Mouse (Mus musculus) spleen, adult 18-20 months (tissue): ENCODE data around the gene Gm26620.

Source experiments
- DNase-seq, 2 experiments: peaks; one replicate each; pipeline ENCODE4 v3.0.0; 2022; ENCODE audit warnings: mixed read lengths in 2 of 2

The Gm26620 gene

DNA sequence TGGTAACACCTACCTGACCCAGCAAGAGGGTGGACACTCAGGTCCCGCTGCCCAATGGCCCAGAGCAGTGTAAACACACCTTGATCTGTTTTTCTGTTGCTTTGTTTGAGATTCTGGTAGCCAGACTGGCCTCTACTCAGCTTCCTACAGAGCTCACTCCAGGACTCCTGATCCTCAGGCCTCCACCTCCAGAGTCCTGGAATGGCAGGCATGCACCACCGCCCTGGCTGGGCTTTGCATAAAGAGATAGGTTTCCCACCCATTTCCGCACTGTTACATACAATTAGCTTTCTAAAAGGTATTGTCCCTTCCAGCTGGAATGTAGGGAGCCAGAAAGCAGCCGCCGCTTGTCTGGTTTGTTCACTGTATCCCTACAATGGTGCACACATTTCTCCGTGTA, 13.5 kb upstream of the Gm26620 start:
- DNase-seq = no peak

DNA sequence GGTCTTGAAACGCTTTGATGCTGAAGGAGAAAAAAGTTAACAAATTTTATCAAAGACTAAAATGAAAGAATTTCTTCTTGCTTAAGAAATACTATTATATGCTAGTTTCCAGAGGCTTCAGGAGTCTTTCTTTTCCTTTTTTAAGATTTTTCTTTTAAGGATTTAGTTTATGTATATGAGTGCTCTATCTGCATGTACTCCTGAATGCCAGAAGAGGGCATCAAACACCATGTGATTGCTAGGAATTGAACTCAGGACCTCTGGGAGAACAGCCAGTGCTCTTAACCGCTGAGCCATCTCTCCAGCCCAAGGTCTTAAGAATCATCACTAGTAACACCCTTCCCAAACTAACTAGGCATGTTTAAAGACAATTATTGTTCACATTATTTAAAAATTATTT, 12.9 kb upstream of the Gm26620 start:
- no peak for DNase-seq

DNA sequence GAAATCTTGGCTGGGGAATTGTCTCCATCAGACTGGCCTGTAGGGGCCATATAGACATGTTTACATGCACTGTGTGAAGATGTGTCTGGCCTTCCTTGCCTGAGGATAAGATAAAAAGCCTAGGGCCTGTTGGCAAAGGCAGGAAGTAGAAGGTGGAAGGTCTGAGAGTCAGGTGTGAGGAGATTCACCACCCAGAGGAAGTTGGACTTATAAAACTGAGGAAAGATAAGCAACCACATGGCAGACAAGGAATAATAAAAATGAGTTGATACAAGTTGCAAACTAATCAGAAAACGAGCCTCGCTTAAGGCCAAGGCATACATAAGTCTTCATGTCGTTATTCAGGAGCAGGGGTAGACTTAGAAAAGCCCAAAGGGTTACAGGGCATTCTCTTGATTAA, 9.2 kb upstream of the Gm26620 start:
- no peak for DNase-seq

DNA sequence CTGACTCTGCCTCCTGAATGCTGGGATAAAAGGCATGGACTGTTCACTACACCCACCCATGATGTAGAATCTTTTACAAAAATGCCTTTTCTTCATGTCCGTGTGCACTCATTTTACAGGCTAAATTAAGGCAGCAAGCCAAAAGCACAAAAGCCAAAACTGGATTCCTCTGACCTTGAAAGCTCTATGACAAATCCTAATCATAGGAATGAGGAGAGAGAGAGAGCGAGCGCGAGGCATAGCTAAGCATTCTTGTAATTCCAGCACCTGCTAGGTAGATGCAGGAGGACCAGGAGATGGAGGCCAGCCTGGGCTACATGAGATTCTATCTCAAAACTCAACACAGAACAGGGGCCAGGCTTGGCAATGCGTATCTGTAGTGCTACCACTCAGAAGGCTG, 8.0 kb upstream of the Gm26620 start:
- DNase-seq = no peak

DNA sequence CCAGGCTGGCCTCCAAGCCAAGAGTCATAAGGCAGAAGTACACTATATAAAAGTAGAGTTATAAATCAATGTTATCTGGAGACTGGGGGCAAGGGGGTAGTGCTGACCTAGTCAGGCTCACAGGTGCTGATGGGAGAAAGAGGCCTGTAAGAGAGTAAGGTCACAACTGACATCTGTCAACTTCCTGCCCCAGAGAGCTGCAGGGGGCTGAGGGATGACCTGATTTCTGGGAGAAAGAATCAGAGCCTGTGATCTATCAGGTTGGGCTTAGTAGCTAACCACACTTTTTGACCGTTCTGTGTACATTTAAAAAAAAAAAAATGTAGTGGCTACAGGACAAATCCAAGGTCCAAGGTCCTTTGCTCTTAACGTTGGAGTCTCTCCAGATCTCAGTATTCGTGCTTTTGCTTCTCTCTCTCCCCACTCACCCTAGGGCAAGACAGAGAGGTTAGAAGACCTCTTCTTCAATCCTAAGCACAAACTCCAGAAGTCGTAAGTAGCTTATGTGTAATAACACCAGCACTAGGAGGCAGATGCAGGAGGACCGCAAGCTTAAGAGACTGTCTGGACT, 1.9 kb upstream of the Gm26620 start:
- DNase-seq = no peak

DNA sequence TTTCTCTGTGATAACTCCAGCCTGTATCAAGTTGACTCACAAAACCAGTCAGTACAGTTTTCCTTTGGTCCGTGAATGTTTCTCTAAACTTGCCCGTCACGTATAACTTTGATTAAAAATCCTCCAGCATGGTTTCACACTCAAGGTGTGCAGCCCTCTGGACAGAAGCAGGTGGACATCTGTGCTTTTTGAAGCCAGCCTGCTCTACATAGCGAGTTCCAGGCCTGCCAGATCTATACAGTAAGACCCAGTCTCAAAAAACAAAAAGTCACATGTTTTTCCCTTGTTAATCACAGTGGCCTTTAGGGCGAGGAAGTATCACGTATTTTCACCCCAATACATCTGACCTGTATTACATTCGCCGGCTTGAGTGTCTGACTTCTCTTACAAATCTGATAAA, 475 bp upstream of the Gm26620 start:
- DNase-seq = no peak

DNA sequence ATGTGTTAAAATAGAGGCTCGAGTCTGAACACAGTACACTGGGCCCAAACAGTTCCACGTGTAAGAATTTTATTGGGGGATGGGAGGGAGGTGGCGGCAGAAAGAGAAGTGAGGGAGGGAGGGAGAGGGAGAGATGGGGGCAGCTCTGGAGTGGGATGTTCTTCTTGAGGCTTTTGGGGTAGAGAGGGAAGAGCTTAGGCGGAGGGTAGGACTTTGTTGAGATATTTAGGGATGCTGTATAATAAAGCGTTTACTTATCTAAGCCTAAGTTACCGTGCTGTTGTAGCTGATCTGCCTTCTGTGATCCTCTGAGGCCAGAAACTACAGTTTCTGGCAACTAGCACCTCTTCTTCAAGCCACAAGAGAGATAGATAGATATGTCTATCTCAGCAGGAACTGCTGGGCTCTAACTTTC, 1.2 kb downstream of the Gm26620 start:
- DNase-seq = no peak

DNA sequence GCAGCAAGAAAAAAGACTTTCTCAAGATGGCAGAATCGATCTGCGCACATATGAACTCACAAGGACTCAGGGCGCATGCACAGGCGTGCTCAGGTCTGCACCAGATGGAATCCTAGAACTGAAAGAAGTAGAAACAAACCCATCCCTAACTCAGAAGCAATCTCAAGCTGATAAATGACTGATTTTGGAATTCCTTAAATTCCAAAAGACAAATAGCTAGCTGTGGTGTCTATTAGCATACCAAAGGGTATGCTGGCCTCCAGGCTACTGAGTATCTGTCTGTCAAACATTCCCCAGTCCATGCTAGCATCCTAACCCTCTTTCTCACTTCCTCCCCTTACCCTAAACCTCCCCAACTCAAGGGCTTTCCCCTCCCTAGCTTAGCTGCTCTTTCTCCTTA, 4.4 kb downstream of the Gm26620 start:
- DNase-seq = no peak

DNA sequence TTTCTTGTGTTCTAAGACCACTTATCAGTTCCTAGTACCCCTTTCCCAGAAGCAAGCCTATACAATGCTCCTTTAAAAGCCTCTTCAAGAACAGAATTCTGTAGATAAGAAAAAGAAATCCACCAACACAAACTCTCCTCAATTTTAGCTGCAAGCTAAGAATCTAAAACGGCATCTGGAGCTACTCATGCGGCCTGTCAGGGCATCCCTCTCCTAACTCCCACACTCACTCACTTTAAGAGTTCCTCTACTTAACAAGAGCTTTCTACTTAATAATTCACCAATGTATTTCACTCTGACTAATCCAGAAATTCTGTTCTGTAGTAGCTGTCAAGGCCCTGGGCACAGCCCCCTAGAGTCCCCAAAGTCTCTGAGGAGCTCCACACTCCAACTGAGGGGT, 6.8 kb downstream of the Gm26620 start:
- no peak for DNase-seq

DNA sequence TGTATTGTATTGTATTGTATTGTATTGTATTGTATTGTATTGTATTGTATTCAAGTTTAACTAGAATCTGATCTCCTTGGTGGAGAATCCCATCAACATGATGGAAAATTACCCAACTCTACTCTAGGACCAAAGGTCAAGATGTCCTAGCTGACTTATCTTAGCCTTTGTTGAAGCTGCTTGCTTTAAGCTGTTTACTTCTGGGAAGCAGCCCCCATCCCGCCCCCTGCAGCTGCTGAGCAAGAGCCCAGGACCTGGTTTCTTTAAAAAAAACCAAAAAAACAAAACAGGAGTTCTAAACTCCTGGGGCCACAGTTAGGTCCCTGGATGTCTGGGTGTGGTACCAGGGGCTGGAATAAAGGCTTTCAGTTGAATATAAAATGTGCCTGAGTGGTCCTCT, 7.4 kb downstream of the Gm26620 start:
- DNase-seq = no peak

DNA sequence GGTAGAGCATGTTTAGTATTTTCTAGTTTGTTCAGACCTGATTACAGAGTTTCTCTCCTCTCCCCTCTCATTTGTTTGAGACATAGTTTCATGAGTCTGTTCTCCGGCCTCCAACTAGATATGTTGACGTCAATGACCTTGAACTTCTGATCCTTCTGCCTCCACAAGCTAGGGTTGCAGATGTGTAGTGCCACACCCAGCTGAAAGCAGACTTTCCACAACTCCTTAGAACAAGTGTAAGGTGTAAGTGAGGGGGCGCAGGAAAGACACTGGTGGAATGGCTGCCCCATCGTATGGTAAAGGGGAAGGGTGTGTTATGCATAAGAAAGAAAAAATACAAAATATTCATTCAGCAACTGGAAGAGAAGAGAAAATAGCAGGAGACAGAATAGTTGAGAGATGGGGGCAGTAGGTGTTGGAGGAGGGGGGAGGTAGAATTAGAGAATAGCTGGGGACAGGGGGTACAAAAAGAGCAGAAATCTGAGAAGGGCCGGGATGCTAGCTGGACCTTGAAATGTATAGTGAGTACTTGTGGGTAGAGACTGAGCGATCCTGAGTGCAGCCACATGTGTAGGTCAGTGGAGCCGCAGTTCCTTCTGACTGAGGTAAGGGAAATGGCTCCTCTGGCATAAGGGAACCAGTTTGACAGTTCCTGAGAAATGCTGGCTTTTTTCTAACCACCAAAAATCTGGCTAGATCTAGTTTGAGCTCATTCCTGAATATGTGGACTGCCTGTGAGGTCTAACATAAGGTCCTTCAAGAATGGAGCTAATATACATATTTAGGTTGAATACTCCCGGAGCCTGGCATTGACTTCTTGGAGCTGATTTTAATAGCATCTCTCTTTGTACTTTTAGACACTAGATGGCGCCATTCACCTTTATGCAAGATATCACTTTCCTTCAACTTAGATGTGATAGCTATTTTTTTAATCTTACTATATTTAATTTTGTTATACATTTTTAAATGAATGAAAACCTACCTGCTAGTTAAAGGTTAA, 10.0 kb downstream of the Gm26620 start:
- no peak for DNase-seq

DNA sequence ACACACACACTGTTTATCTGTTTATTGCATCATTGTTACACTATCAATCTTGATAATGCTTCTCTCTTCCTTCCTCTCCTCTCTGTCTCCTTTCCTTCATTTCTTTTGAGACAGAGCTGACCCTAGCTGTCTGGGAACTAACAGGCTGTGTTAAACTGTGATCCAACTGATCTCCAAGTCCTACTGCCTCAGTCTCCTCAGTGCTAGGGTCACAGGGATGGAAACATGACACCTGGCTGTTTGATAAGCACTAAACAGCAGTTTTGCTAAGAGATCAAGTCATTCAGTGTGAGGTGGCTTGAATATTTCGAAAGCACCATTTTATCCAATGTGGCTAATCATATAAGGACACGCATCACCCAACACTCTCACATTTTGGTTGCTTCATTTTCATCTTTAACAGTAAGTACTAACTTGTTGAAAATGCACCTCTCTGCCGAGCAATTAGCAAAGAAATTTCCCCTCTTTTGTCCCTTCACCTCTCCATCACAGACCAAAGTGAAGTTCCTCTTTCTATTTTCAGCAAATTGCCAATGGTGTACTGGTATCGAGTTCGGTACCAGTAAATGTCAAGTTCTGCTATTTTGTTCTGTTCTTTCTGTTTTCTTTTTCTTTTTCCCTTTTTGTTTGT, 11.9 kb downstream of the Gm26620 start:
- no peak for DNase-seq

DNA sequence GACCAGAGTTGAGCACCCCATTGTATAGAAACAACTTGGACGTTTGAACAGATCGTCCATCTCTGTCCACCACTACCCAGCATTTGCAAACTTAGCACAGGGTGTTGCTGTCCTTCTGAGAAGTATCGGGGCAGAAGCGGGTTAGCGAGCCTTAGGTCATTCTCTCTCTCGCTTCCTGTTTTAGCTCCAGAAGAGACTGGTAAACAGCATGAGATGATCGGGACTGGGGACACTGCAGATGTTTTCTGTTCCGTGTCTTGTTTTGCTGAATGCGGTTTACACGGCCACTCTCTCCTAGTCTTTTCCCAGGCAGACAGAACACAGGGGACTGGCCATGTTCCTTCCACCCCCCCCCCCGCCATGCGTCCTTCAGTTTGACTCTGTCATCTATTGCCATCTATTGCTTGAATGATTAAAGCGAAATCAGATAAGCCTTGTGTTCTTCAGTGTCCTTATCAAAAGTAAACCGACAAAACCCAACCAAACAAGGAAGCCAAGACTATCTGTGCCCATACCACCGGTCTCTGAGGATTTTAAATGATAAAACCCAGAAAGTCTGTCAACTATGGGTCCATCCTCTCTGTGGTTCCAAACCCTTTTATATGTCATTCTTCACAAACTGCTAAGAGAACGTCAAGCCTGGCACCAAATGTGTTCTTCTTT, 13.7 kb downstream of the Gm26620 start:
- no peak for DNase-seq

DNA sequence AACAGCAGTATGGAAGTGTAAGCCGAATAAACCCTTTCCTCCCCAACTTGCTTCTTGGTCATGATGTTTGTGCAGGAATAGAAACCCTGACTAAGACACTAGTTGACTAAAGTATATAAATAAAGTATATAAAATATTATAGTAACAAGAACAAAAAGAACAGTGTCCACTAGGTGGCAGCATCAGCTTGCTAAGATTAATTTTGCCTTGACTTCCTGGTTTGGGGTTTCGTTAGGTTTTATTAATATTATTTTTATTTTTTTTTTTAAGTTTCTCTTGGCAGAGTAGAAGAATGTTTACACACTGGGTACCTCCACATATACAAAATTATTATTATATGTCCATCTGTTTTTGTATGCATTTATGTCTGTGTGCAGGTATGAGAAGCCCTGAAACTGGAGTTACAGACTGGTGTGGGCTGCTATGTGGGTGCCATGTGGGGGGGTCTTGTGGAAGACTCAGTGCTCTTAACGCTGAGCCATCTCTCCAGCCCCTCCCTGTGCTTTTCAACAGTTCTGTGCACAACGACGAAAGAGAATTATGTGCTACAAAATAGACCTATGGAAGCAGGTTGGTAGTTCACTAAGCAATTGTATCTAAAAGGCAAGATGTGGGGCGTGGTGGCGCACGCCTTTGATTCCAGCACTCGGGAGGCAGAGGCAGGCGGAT, 16.1 kb downstream of the Gm26620 start:
- peak in 1 of 2 experiments; percentile 65 for DNase-seq

DNA sequence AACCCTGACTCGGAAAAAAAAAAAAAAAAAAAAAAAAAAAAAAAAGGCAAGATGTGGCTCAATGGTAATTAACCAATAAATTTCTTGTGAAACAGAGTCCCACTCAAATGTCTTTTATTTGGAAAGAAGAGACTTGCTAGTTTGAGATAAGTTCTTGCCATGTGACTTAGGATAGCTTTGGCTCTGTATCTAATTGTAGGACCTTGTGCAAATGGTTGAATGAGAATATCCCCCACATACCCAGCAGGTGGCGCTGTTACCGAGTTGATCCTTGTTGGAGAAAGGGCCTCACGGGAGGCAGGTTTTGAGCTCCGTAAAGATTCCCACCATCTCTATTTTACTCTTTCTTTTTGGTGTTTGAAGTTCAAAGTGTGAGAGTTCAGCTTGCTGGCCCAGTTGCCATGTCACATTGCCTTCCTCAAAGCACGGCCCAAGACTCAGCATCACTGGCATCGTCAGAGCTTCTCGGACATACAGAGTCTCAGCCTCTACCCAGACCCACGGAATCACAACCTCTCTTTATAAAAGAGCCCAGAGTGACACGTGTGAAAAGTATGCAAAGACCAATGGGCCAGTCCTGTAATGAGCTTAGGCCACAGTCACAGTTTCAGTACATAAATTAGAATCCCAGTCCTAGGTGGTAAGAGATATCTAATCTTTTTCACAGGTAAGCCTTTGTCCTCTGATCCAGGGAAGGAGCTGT, 16.8 kb downstream of the Gm26620 start:
- DNase-seq = peak; percentile 75 to 92

DNA sequence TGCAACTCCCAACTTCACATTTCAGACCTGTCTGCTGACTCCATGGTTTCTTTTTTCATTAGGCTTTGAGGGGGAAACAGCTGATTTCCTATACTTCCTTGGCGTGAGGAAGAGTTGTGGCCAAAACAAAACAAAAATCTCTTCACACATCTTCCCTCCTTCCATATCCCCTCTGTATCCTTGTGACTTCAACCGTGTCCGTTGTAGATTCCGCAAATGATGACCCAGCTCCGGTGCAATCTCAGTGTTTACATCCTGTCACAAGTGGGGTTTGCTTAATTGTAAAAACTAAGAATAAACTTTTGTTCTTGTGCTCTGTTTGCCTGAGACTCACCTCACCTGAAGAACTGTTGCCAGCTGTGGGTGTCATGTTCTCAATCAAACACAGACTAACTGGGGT, 18.6 kb downstream of the Gm26620 start:
- DNase-seq = no peak

DNA sequence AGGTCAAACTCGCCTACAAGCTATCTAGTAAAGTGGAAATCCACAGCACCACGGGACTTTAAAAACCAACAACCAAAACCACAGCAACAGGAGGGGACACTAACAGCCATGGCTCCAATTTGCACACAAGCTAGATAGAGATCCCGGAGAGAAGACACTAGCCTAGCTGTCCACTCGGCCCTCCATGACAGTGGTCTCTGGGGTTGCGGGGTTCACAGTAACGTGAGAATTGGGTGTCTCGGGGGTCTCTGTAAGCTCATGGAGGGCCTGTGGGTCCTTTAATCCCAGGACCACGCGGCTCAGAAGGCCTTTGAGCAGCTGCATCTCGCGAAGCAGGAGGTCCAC, 22.2 kb downstream of the Gm26620 start:
- DNase-seq = no peak

DNA sequence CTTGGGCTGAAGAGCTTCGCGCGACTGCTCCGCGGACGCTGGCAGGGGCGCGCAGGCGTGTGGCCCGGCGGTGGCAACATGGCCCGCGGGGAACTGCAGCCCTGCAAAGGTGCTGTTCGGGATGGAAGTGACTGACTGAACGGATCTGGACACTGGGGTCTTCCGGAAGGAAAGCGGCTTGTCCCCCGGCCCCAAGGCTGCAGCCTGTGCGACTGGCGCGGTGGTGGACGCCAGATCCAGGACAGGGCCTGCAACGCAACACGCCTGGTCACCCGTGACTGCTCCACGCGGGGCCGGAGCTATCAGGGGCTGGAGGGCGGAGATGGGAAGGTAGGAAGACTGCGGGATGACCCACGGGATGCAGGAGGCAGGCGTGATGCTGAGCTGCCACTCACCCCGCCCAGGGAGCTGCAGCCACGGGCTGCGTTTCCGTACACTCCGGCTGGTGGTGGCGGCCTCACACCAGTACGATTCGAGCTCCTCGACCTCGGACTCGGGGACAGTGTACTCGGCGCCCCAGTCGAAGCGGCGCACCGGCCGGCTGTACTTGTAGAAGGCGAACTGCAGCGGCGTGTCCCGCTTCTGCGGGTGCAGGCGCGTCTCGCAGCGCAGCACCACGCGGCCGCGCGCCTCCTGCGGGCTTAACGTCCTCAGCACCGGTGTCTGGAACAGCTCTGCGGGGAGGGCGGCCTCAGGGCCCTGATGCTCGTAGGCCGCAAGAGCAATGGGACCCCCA, 22.8 kb downstream of the Gm26620 start:
- peak; percentile 27 to 50 for DNase-seq

DNA sequence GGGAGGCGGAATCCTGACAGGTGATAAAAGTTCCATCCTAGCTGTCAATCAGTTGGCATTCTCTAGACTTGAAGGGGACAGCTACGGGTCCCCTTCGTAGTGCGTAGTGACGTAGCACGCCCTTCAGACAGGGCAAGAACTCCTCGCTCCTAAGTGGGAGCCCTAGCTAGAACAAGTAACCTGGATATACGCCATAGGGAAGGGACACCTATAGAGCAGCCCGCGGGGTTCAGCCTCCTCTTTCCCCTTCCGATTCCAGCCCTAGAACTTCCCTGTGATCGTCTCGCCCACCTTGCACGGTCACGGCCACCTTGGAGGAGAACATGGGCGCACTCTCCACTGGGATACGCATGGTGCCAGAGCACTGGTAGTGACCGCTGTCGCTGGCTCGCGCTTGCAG, 23.5 kb downstream of the Gm26620 start:
- DNase-seq = no peak

DNA sequence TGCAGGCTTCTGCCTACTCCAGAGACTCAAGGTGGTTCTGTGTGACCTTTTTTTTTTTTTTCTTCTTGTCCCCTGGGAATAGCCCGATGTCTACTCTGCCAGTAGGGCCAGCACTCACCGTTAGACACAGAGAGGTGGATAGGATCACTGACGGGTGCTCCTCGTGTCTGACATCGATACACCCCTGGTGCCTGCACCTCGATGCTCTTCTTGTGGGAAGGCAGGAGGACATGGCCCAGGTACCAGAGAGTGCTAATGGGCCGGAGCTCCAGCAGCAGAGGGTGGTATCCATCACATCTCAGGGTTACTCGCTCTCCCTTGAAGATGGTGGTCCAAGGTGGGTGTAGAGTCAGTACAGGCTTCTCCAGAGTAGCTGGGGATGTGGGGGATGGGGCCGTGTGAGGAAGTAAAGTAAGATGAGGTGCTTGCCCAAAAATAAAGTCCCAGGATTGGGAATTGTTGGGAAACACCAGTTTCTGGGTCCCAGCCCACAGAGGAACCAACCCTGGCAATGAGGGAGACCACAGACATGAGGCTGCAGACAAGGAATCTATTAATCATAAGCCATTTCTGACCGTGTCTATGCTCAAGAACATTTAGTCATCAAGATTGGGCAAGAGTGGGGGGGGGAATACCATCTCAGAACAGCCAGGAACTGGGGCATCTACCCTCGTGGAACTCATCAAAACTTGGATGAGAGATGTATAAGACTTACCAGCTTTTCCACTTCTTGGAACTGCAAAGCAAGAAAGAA, 27.2 kb downstream of the Gm26620 start:
- no peak for DNase-seq
